Mouse (Mus musculus) adrenal gland, postnatal 36 days (tissue): ENCODE measurements around the gene Ppm1h. TPM values are rescaled to one million over a fixed set of nuclear protein-coding genes. Genes with fewer than 3 reads are reported as not detected.

Experiments
- DNase-seq, 2 experiments: peaks; one replicate each; pipeline ENCODE4 v3.0.0; 2021; ENCODE audit warnings: mixed read lengths in 1 of 2
- microRNA-seq: library from miRNA; unstranded; fragments of <30 nt; microRNA quantifications from one replicate; pipeline ENCODE4 v1.2.0, GENCODE M21; 2021
- total RNA-seq, 2 experiments: library from RNA; stranded (reverse); gene quantifications; 2 replicates each; pipeline ENCODE4 v1.2.3; 2021

The Ppm1h gene
- total RNA-seq, 2 experiments from 2014 or later = 17.6 to 35.3 TPM

DNA sequence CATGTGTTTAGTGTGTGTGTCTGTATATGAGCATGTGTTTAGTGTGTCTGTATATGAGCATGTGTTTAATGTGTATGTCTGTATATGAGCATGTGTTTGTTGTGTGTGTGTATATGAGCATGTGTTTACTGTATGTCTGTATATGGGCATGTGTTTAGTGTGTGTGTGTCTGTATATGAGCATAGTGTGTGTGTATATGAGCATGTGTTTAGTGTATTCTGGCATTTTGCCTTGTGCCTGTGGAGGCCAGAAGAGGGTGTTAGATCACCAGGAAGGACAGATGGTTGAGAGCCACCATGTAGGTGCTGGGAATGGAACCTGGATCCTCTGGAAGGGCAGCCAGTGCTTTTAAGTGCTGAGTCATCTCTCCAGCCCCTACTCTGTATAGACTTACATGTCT is 300.8 kb downstream of the Ppm1h start:
- no peak for DNase-seq

GRCm38 (mm10) chr10:122980123-122980522 is 301.6 kb downstream of the Ppm1h start:
- no peak for DNase-seq

DNA sequence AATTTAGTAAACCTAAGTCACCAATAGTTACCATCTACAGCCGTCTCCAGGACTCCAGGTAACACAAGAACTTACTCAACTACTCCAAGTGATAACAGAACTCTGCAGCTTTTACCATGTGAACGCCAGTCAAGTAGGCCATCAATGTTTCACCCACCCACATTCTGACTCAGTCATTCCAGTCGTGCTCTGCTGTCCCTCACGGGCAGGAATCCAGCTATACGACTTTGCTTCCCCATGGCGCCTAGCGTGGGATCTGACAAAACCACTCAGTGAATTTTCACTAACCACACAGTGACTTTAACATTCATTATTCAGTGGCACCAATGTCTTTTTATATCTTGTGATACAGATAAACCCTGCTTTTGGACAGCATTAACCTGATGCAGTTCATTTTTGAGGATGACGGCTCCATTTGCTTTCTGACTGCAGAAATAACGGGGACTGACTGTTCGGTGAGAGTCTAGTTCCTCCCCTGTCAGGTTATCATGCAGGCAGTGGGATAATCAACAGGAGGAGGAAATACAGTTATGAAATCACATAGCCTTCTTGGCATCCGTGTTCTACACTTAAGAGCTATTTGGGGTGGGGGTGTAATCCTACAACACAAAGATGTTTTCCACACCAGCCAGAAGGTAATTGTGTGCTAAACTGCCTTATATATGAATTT is 304.5 kb downstream of the Ppm1h start:
- DNase-seq = no peak

DNA sequence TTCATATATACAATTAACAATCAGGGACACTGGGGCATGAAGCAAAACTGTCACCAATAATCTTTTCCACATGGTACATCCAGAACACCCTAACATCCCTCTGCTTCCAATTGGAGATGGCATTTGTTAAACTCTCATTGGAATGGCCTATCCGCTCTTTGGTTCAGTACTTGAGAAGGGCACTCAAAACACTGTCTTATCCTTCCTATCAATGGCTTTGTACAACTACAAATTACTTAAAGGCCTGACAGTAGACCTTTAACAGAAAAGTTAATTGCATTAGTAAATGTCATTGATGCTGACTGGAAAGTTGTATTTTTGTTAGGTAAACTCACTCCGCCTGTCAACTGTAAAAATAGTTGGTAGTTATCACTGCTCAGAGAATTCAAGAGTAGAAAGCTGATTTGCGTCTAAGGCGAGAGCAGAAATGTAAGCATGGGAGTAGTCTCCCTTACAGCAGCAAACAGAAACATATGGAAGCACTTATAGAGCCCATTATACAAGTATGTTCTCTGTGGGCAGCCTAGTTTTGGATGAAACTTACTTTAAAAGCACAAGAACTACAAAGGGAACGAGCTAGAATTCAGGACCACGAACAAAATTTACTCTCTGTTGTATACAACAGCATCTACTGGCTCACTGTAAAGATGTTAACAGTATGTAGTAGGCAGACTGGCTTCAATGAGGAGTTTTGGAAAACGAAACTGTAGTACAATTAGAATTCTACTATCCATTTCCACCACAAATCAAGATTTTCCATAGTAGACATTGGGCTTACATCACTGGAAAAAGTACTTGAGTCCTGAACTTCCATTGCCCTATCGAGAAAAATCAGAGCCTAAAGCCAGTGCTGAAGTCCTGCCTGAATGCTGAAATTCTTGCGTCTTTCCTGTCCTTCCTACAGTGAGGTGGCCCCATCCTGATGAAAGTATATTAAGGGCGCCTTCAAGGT is 305.3 kb downstream of the Ppm1h start:
- DNase-seq = no peak

DNA sequence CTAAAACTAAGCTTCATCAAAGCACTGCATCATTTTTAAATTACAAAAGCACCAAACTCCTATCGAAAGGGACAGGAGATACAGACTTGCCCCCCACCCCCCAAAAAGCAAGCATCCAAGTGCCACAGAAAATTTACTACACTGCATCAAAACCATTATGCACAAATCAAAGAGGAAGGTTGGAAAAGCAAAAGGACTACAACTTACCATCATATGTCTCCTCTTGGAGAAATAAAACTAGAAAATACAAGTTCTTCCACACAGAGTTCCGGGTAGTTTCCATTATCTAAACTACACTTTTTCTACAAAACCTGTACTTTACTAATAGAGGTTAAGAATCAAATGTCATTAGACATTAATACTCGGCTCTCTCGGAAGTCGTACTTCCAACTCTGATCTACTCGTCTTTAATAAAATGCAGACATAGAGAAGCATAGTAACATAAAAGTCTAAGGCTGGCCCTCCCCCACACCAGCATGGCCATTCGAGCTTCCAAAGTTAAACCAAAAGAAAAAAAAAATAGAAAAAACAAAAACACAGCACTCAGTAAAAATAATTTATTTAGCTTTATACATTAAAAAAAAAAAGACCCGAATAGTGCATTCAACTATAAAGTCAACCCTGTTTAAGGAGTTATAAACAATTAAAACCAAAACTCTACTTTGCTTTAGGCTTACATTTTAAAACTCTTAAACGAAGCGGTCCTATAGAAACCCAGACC is 306.1 kb downstream of the Ppm1h start:
- DNase-seq = peak in 1 of 2 experiments; percentile 43

DNA sequence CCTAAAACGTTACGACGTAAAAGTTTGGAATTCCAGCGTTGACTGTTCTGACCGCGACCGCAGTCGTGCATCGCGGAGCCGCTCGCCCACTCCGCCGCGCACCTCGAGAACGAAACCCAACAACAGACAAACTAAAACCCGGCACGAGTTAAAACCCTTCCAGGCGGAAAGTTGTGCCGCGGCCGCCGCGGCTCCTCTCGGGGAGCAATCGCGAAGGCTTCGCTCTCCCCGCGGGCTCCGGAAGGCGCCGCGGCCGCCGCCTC is 306.6 kb downstream of the Ppm1h start:
- peak in 1 of 2 experiments; percentile 65 for DNase-seq

DNA sequence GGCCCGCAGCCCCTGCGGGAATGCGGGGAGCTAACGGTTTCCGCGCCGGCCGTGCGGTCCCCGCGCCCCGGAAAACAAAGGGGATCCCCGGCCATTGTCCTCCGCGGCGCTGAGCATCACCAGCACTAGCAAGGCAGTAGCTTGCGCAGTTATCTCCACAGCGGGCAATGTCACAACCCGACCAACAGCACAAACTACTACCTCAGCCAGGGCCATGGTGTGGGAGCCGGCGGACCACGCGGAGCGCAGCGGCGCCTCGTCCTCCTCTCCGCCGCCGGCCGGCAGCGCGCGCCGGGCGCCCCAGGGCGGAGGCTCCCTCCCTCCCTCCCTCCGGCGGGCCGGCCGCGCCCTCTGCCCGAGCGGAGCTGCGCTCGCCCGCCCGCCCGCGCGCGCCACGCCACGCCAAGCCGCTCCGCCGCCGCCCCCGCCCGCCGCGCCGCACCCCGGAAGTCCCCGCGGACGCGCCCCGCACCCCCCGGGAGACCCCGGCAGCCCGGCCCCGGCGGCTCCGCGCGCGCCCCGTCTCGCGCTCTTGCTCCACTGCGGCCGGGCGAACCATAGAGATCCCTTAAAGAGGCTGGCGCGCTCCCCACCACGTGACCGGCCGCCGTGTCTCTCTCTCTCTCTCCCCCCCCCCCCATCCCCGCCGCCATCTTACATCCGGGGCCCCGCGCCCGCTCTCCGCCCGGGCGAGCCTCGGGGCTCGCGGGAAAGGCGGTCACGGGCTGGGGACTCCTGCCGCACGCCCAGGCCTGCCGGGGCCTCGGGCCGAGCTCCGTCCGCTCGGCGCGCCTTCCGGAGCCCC is 307.2 kb downstream of the Ppm1h start:
- peak; percentile 81 to 90 for DNase-seq

- DNase-seq = peak; percentile 86 to 89
These were observed 308.0 kb downstream of the Ppm1h start for GRCm38 (mm10) chr10:122986320-122987225.

DNA sequence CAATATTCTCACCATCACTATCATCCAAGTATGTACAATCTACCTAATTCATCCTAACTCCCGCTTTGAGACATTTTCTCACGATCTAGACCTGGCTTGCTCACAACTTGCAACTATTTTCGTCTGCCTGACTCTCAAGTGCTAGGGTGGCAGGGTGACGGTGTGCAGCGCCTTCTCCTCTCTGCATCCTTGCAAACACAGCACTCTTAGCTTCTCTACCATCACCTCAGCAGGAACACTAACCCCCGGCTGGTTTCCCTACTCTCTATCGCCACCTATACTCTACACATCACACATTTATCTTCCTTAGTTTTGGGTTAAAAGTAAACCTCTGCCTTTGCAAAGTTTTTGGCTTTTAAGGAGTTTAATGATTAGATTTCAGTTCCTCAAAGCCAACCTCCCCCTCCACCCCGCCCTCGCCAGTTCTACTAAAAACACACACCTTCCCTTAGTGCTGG is 309.1 kb downstream of the Ppm1h start:
- DNase-seq = peak; percentile 17 to 56

GRCm38 (mm10) chr10:122988372-122988771 is 309.8 kb downstream of the Ppm1h start:
- no peak for DNase-seq

GRCm38 (mm10) chr10:122989916-122990315 is 311.4 kb downstream of the Ppm1h start:
- DNase-seq = no peak

DNA sequence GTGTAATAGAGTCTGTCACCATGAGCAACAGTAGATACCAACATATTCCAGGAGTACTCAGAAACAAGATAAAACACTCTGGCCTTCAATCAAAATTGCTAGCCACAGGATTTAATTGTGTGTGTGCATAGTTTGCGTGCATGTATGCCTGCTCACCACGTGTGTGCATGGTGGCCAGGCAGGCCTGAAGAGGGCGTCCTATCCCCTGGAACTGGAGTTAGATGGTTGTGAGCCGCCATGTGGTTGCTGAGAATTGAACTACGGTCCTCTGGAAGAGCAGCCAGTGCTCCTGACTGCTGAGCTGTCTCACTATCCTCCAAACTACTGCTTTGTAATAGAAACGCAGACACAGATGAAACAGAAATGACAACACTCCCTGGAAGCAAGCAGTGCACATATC is 312.0 kb downstream of the Ppm1h start:
- DNase-seq = no peak

DNA sequence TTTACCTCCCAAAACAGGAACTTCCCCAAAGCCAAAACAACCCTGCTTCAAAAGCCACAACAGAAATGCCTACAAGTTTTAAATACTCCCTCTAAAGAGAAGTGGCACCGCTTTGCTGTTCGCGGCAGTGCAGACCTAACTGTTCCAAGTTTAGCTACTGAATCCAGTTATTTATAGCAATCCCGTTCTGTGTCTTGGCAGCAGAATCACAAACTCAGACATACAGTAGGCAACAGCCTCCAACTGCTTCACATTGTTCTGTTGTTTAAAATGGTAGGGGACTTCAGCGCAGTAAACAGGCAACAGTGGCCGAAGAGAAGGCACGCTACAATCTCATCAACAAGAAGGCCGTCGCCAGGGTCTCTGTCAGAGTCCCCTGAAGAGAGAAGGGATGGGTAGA is 312.5 kb downstream of the Ppm1h start:
- DNase-seq = no peak

DNA sequence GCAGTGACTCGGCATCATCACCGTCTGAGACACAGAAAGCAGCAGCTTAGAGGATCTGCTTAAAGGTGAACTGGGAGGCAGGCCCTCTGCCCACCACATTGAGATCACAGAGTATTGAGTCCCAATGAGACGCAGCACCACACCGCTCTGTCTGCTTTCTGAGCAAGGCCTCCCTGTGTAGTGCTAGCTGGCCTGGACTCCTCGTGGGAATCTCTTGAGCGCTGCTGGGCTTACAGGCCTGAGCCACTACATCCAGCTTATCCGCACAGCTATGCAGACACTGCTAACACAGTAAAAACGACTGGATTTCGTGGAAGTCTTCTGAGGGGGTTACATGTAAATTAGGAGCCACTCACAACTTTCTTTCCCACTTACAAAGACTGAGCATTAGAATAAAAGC is 313.1 kb downstream of the Ppm1h start:
- no peak for DNase-seq

GRCm38 (mm10) chr10:122994402-122995107 is 316.0 kb downstream of the Ppm1h start:
- DNase-seq = no peak

Small RNA genes lying within 50 kb of the gene (microRNA-seq; reads per million reads assigned to microRNA genes)
- gene Mir6412 (not detected), gene Mir8104 (not detected), gene Mirlet7i (52,721 reads per million, percentile 99 among the genes with 10 or more reads in this experiment)

Other genes with a start within 250 kb of the Ppm1h start
- gene Avpr1a, start 230.3 kb upstream of the Ppm1h start, total RNA-seq = 1 to 10 TPM; 1.5 to 2.8 TPM